Mouse (Mus musculus) hindbrain, embryonic 14.5 days (tissue): ENCODE data around the gene Abca2. TPM values are rescaled to one million over a fixed set of nuclear protein-coding genes. Genes with fewer than 3 reads are reported as not detected.

Experiments
- ATAC-seq: fragments of 200-750 bp; cut with Nextera tagmentation; 2 replicates; pipeline ENCODE4 v1.8.0; 2017; ENCODE audit warnings: moderate number of reproducible peaks, mild to moderate bottlenecking, moderate TSS enrichment, moderate library complexity; ENCODE audit not compliant: low FRiP score
- DNase-seq: peaks from one replicate; pipeline ENCODE4 v3.0.0-alpha.2; 2015; ENCODE audit warnings: low spot score
- H3K27ac ChIP-seq: fragments of 300-500 bp; sonication (generic); 2 replicates; pipeline ENCODE4 v1.5.1; 2014; ENCODE audit warnings: mild to moderate bottlenecking, moderate library complexity
- H3K27me3 ChIP-seq: fragments of 300-500 bp; sonication (generic); 2 replicates; pipeline ENCODE4 v1.6.1; 2014; ENCODE audit warnings: mild to moderate bottlenecking, low read length, mixed read lengths; ENCODE audit not compliant: control insufficient read depth, insufficient read depth
- H3K36me3 ChIP-seq: fragments of 300-500 bp; sonication (generic); replicated peaks from 2 replicates; pipeline ENCODE4 v1.6.1; 2014; ENCODE audit not compliant: control insufficient read depth, insufficient read depth
- H3K4me1 ChIP-seq: fragments of 300-500 bp; sonication (generic); replicated peaks from 2 replicates; pipeline ENCODE4 v1.6.1; 2014; ENCODE audit warnings: antibody characterized with exemption, low read length, mixed read lengths; ENCODE audit not compliant: control insufficient read depth, insufficient read depth
- H3K4me2 ChIP-seq: fragments of 300-500 bp; sonication (generic); replicated peaks from 2 replicates; pipeline ENCODE4 v1.6.1; 2014; ENCODE audit warnings: mild to moderate bottlenecking, moderate library complexity
- H3K4me3 ChIP-seq: fragments of 300-500 bp; sonication (generic); replicated peaks from 2 replicates; pipeline ENCODE4 v1.5.1; 2014; ENCODE audit warnings: mild to moderate bottlenecking, low read length
- H3K9ac ChIP-seq: fragments of 300-500 bp; sonication (generic); 2 replicates; pipeline ENCODE4 v1.6.1; 2014
- H3K9me3 ChIP-seq: fragments of 300-500 bp; sonication (generic); 2 replicates; pipeline ENCODE4 v1.6.1; 2016; ENCODE audit warnings: low read length; ENCODE audit not compliant: control insufficient read depth
- WGBS: fragments of 180-500 bp; shearing (Covaris S2); extraction: QIAGEN DNeasy Blood & Tissue Kit; methylation state at CpG from one replicate; pipeline ENCODE4 v1.1.7; 2014; 5-methylcytosine and 5-hydroxymethylcytosine counted together
- polyA plus RNA-seq: library from polyadenylated mRNA; unstranded; fragments of >200 nt; fragmentation: Nextera tagmentation; extraction: Ambion mirVana; gene quantifications from 2 replicates; pipeline ENCODE4 v1.2.1, GENCODE M21; 2014

Gene Abca2
- polyA plus RNA-seq, 1 experiment from 2014 or later = 17.3 TPM

- ATAC-seq = no peak
- Histone ChIP-seq H3K9me3 (no peaks in the 10 kb centered on the region), H3K4me2 (no peak overlapping the region), H3K4me3 (no peak overlapping the region), H3K9ac (no peak overlapping the region), H3K27ac (no peak overlapping the region), H3K27me3 (no peaks in the 10 kb centered on the region), H3K4me1 (peaks cover 9% of the 10 kb centered on the region), H3K36me3 (no peaks in the 10 kb centered on the region)
- WGBS = 54% methylated on average over 10 of the region's 10 CpGs
- no peak for DNase-seq
Measured at GRCm38 (mm10) chr2:25465816-25466635, 37.5 kb downstream of the Abca2 start.

GRCm38 (mm10) chr2:25467606-25468303 lies 39.3 kb downstream of the Abca2 start:
- Histone ChIP-seq H3K4me1 (peaks cover 5% of the 10 kb centered on the region; the same call in 1 of the 2 replicates), H3K27ac (no peak overlapping the region), H3K9me3 (no peaks in the 10 kb centered on the region), H3K4me3 (no peak overlapping the region), H3K4me2 (no peak overlapping the region), H3K9ac (no peak overlapping the region), H3K27me3 (no peaks in the 10 kb centered on the region), H3K36me3 (no peaks in the 10 kb centered on the region)
- no peak for DNase-seq
- 77% methylated on average over 14 of the region's 14 CpGs for WGBS
- ATAC-seq = no peak

- Histone ChIP-seq H3K9ac (no peak overlapping the region), H3K4me2 (no peak overlapping the region), H3K27me3 (no peaks in the 10 kb centered on the region), H3K4me1 (peaks cover 5% of the 10 kb centered on the region; the same call in 1 of the 2 replicates), H3K27ac (peak overlapping the region; percentile 59), H3K4me3 (no peak overlapping the region), H3K9me3 (no peaks in the 10 kb centered on the region), H3K36me3 (no peaks in the 10 kb centered on the region)
- 67% methylated on average over 10 of the region's 10 CpGs for WGBS
- peak; percentile 68 for DNase-seq
- ATAC-seq = peak; percentile 63; the same call in 1 of the 2 replicates
Measured at GRCm38 (mm10) chr2:25468962-25469915, 40.7 kb downstream of the Abca2 start.

DNA sequence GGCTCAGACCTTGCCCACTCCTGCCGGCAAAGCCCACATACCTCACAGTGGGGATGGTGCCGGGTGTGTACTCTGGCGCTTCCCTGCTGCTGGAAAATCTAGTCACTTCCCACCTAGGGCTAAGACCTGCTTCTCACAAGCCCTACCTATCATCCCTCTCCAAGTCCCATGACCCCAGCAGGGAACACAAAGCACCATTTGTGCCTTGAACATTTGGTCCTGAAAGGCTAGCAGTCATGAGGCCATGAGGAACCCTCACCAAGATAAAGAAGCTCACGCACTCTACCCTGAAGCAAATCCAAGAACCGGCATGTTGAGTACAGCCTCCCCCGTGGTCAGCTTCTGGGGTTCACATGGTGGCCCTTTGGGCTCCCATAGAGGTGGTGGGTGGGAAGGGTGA lies 41.5 kb downstream of the Abca2 start, which contains the start of gene Ptgds:
Ptgds (minus strand) TSS at position 78 of the 400 bp plus-strand sequence.
- Histone ChIP-seq H3K9me3 (no peaks in the 10 kb centered on the region), H3K4me1 (peaks cover 5% of the 10 kb centered on the region; the same call in 1 of the 2 replicates), H3K4me3 (no peak within 1 kb of the TSS), H3K27me3 (no peaks in the 10 kb centered on the region), H3K27ac (peak within 1 kb of the TSS; percentile 59), H3K9ac (no peak within 1 kb of the TSS), H3K4me2 (no peak within 1 kb of the TSS), H3K36me3 (no peaks in the 10 kb centered on the region)
- DNase-seq = no peak
- WGBS = 65% methylated on average over 6 of the region's 6 CpGs
- no peak for ATAC-seq

DNA sequence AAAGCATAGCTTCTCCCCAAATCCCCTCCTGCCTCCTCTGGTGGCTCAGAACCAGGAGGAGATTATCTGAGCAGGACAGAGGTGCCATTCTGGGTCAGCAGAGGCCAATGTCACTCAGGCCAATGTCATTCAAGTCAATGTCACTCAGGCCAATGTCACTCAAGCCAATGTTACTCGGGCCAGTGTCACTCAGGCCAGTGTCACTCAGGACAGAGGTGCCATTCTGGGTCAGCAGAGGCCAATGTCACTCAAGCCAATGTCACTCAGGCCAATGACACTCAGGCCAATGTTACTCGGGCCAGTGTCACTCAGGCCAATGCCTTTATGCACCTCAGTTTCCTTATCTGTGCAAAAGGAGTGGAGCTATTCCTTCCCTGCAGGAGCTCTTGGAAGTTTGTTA lies 44.0 kb downstream of the Abca2 start:
- 89% methylated on average over 2 of the region's 2 CpGs for WGBS
- Histone ChIP-seq H3K27me3 (no peaks in the 10 kb centered on the region), H3K27ac (no peak overlapping the region), H3K9me3 (no peaks in the 10 kb centered on the region), H3K4me3 (no peak overlapping the region), H3K36me3 (no peaks in the 10 kb centered on the region), H3K4me2 (no peak overlapping the region), H3K4me1 (peaks cover 5% of the 10 kb centered on the region; the same call in 1 of the 2 replicates), H3K9ac (no peak overlapping the region)
- ATAC-seq (no peak), DNase-seq (no peak)

DNA sequence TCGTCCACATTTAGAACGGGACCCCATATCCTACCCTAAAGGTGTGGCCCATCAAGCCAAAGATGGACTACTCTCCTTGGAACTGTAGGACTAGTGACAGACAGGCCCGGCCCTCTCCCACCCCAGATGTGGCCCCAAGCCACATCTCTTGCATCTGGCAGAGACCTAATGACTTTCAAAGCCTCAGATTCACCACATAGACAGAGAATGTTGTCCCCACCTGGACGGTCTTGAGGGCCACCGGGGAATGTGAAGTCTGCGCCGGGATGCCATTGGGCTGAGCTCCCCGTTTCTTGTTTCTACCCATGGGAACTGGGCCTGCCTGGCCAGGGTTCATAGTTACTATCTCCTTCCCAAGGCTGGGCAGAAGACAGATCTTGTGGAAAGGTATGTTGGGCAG lies 49.0 kb downstream of the Abca2 start:
- ATAC-seq (no peak), DNase-seq (no peak)
- Histone ChIP-seq H3K4me3 (no peak overlapping the region), H3K9me3 (no peaks in the 10 kb centered on the region), H3K27ac (no peak overlapping the region), H3K27me3 (no peaks in the 10 kb centered on the region), H3K36me3 (no peaks in the 10 kb centered on the region), H3K9ac (no peak overlapping the region), H3K4me2 (no peak overlapping the region), H3K4me1 (no peaks in the 10 kb centered on the region)
- WGBS = 91% methylated on average over 8 of the region's 8 CpGs

- 96% methylated on average over 3 of the region's 3 CpGs for WGBS
- no peaks in the 10 kb centered on the region for H3K36me3 ChIP-seq
- ATAC-seq (no peak), DNase-seq (no peak)
- no peaks in the 10 kb centered on the region for H3K27me3 ChIP-seq
- no peaks in the 10 kb centered on the region for H3K9me3 ChIP-seq
- no peak overlapping the region for H3K4me2 ChIP-seq
- H3K9ac ChIP-seq = no peak overlapping the region
- no peak overlapping the region for H3K4me3 ChIP-seq
- H3K4me1 ChIP-seq = no peaks in the 10 kb centered on the region
- H3K27ac ChIP-seq = no peak overlapping the region
Measured at GRCm38 (mm10) chr2:25477967-25478675, 49.6 kb downstream of the Abca2 start.

DNA sequence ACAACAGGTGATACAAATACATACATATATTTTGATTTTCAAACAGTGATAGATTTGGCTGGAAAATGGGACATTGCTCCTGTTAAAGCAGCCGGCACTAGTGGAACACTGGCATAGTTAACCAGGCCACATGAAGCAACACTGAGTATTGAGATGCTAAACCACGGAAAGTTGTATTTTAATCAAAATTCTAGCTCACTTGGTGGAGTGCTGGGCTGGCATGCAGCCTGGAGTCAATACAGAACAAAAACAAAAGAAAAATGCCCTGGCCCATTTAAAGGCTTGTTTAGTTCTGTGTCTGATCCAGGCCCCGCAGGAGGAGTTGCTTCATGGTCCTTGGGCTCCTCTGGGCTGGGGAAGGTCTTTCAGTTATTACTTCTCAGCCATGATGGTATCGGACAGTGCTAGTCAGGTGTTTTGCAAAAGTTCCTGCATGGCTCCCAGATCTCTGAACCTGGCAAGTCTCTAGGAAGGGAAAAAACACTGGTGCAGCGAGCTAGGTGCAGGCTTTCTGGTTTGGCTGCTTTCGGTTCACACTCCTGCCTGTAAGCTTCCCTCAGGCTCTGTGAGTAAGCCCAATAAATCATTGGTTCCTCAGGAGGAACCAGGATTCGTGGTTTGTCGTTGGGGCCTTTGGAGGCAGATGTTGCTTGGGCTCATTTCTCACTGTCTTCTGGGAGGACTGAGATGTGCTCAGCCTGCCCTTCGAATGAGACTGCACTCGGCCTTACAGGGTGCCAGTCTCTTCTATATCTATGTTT lies 51.2 kb downstream of the Abca2 start:
- no peaks in the 10 kb centered on the region for H3K27me3 ChIP-seq
- H3K4me3 ChIP-seq = no peak overlapping the region
- 76% methylated on average over 10 of the region's 10 CpGs for WGBS
- no peak overlapping the region for H3K4me2 ChIP-seq
- no peaks in the 10 kb centered on the region for H3K9me3 ChIP-seq
- ATAC-seq (no peak), DNase-seq (no peak)
- H3K36me3 ChIP-seq = no peaks in the 10 kb centered on the region
- H3K27ac ChIP-seq = no peak overlapping the region
- no peak overlapping the region for H3K9ac ChIP-seq
- H3K4me1 ChIP-seq = no peaks in the 10 kb centered on the region
